Mouse (Mus musculus): ENCODE results near the gene Gusb. TPM values are rescaled to one million over a fixed set of nuclear protein-coding genes. Genes with fewer than 3 reads are reported as not detected.

Gene Gusb
- polyA plus RNA-seq, 1 experiment, result 35.0 TPM

- H3ac ChIP-seq (ENCODE audit: control insufficient read depth, insufficient read length), result no peak overlapping the region
- no peak for TF ChIP-seq MAX (IDR thresholded peaks at IDR 0.05; ENCODE audit: low read depth)
- no peak for TF ChIP-seq USF1 (IDR thresholded peaks at IDR 0.05; ENCODE audit: low read depth)
- no peak for TF ChIP-seq POLR2AphosphoS2 (IDR thresholded peaks at IDR 0.05; ENCODE audit: insufficient read length, low read depth)
- no peak for TF ChIP-seq MYOG (IDR thresholded peaks at IDR 0.05; ENCODE audit: control insufficient read depth in 1 of 3, insufficient read depth in 1 of 3, insufficient read length in 2 of 3, low read depth in 2 of 3)
- no peak for TF ChIP-seq CEBPB (IDR thresholded peaks at IDR 0.05; ENCODE audit: insufficient read depth, poor library complexity, severe bottlenecking)
- TF ChIP-seq MYOD1 (IDR thresholded peaks at IDR 0.05; ENCODE audit: control insufficient read depth in 1 of 3, insufficient read length in 2 of 3, low read depth in 2 of 3), result no peak
- H3K27me3 ChIP-seq (ENCODE audit: control insufficient read depth, insufficient read depth, insufficient read length), result no peaks in the 10 kb centered on the region
- no peak overlapping the region for H3K4me3 ChIP-seq
- no peaks in the 10 kb centered on the region for H3K36me3 ChIP-seq (ENCODE audit: control insufficient read depth, insufficient read depth)
- no peak overlapping the region for H3K4me2 ChIP-seq (ENCODE audit: low read depth)
- H3K79me2 ChIP-seq (ENCODE audit: control insufficient read depth, insufficient read depth), result peaks cover 82% of the 10 kb centered on the region
These were observed 47.1 kb downstream of the Gusb start for GRCm38 (mm10) chr5:129955792-129956191.

GRCm38 (mm10) chr5:129954473-129955254, 48.2 kb downstream of the Gusb start:
- H3K4me3 ChIP-seq, result no peak overlapping the region
- TF ChIP-seq POLR2A (IDR thresholded peaks at IDR 0.05; ENCODE audit: insufficient read length, low read depth) (no peak), POLR2AphosphoS2 (IDR thresholded peaks at IDR 0.05; ENCODE audit: insufficient read length, low read depth) (no peak), MYOG (IDR thresholded peaks at IDR 0.05; ENCODE audit: control insufficient read depth in 1 of 3, insufficient read depth in 1 of 3, insufficient read length in 2 of 3, low read depth in 2 of 3) (no peak), REST (IDR thresholded peaks at IDR 0.05; ENCODE audit: insufficient read depth, insufficient read length) (no peak), E2F4 (IDR thresholded peaks at IDR 0.05; ENCODE audit: insufficient read depth) (no peak), CEBPB (IDR thresholded peaks at IDR 0.05; ENCODE audit: insufficient read depth, poor library complexity, severe bottlenecking) (no peak), USF1 (IDR thresholded peaks at IDR 0.05; ENCODE audit: low read depth) (no peak), TCF12 (IDR thresholded peaks at IDR 0.05; ENCODE audit: insufficient read depth, poor library complexity, severe bottlenecking) (no peak), MAX (IDR thresholded peaks at IDR 0.05; ENCODE audit: low read depth) (no peak), TCF3 (IDR thresholded peaks at IDR 0.05; ENCODE audit: insufficient read length, low read depth) (no peak), MYOD1 (IDR thresholded peaks at IDR 0.05; ENCODE audit: control insufficient read depth in 1 of 3, insufficient read length in 2 of 3, low read depth in 2 of 3) (no peak), SRF (IDR thresholded peaks at IDR 0.05; ENCODE audit: control insufficient read depth, insufficient read length, low read depth) (no peak)
- no peak overlapping the region for H3K4me2 ChIP-seq (ENCODE audit: low read depth)
- no peak overlapping the region for H3ac ChIP-seq (ENCODE audit: control insufficient read depth, insufficient read length)
- peaks cover 83% of the 10 kb centered on the region for H3K79me2 ChIP-seq (ENCODE audit: control insufficient read depth, insufficient read depth)
- no peaks in the 10 kb centered on the region for H3K36me3 ChIP-seq (ENCODE audit: control insufficient read depth, insufficient read depth)
- H3K27me3 ChIP-seq (ENCODE audit: control insufficient read depth, insufficient read depth, insufficient read length), result no peaks in the 10 kb centered on the region

GRCm38 (mm10) chr5:129952143-129952542, 50.7 kb downstream of the Gusb start:
- Histone ChIP-seq H3ac (ENCODE audit: control insufficient read depth, insufficient read length) (no peak overlapping the region), H3K4me3 (no peak overlapping the region), H3K27me3 (ENCODE audit: control insufficient read depth, insufficient read depth, insufficient read length) (no peaks in the 10 kb centered on the region), H3K79me2 (ENCODE audit: control insufficient read depth, insufficient read depth) (peaks cover 86% of the 10 kb centered on the region), H3K36me3 (ENCODE audit: control insufficient read depth, insufficient read depth) (peaks cover 5% of the 10 kb centered on the region), H3K4me2 (ENCODE audit: low read depth) (no peak overlapping the region)
- TF ChIP-seq USF1 (IDR thresholded peaks at IDR 0.05; ENCODE audit: low read depth) (no peak), MYOG (IDR thresholded peaks at IDR 0.05; ENCODE audit: control insufficient read depth in 1 of 3, insufficient read depth in 1 of 3, insufficient read length in 2 of 3, low read depth in 2 of 3) (no peak), MYOD1 (IDR thresholded peaks at IDR 0.05; ENCODE audit: control insufficient read depth in 1 of 3, insufficient read length in 2 of 3, low read depth in 2 of 3) (no peak), CEBPB (IDR thresholded peaks at IDR 0.05; ENCODE audit: insufficient read depth, poor library complexity, severe bottlenecking) (no peak), REST (IDR thresholded peaks at IDR 0.05; ENCODE audit: insufficient read depth, insufficient read length) (no peak), SRF (IDR thresholded peaks at IDR 0.05; ENCODE audit: control insufficient read depth, insufficient read length, low read depth) (no peak), TCF12 (IDR thresholded peaks at IDR 0.05; ENCODE audit: insufficient read depth, poor library complexity, severe bottlenecking) (no peak), MAX (IDR thresholded peaks at IDR 0.05; ENCODE audit: low read depth) (no peak), POLR2AphosphoS2 (IDR thresholded peaks at IDR 0.05; ENCODE audit: insufficient read length, low read depth) (no peak), E2F4 (IDR thresholded peaks at IDR 0.05; ENCODE audit: insufficient read depth) (no peak)

GRCm38 (mm10) chr5:129947528-129948033, 55.3 kb downstream of the Gusb start:
- H3K4me3 ChIP-seq, result no peak overlapping the region
- peaks cover 95% of the 10 kb centered on the region for H3K79me2 ChIP-seq (ENCODE audit: control insufficient read depth, insufficient read depth)
- no peak overlapping the region for H3K4me2 ChIP-seq (ENCODE audit: low read depth)
- H3K27me3 ChIP-seq (ENCODE audit: control insufficient read depth, insufficient read depth, insufficient read length), result no peaks in the 10 kb centered on the region
- TF ChIP-seq E2F4 (IDR thresholded peaks at IDR 0.05; ENCODE audit: insufficient read depth) (no peak), CEBPB (IDR thresholded peaks at IDR 0.05; ENCODE audit: insufficient read depth, poor library complexity, severe bottlenecking) (no peak), POLR2A (IDR thresholded peaks at IDR 0.05; ENCODE audit: insufficient read length, low read depth) (no peak), MAX (IDR thresholded peaks at IDR 0.05; ENCODE audit: low read depth) (no peak), SRF (IDR thresholded peaks at IDR 0.05; ENCODE audit: control insufficient read depth, insufficient read length, low read depth) (no peak), USF1 (IDR thresholded peaks at IDR 0.05; ENCODE audit: low read depth) (no peak), MYOD1 (IDR thresholded peaks at IDR 0.05; ENCODE audit: control insufficient read depth in 1 of 3, insufficient read length in 2 of 3, low read depth in 2 of 3) (no peak), TCF12 (IDR thresholded peaks at IDR 0.05; ENCODE audit: insufficient read depth, poor library complexity, severe bottlenecking) (no peak), MYOG (IDR thresholded peaks at IDR 0.05; ENCODE audit: control insufficient read depth in 1 of 3, insufficient read depth in 1 of 3, insufficient read length in 2 of 3, low read depth in 2 of 3) (no peak), REST (IDR thresholded peaks at IDR 0.05; ENCODE audit: insufficient read depth, insufficient read length) (no peak), POLR2AphosphoS2 (IDR thresholded peaks at IDR 0.05; ENCODE audit: insufficient read length, low read depth) (no peak), TCF3 (IDR thresholded peaks at IDR 0.05; ENCODE audit: insufficient read length, low read depth) (no peak)
- peaks cover 5% of the 10 kb centered on the region for H3K36me3 ChIP-seq (ENCODE audit: control insufficient read depth, insufficient read depth)
- no peak overlapping the region for H3ac ChIP-seq (ENCODE audit: control insufficient read depth, insufficient read length)

All from myocyte (in vitro differentiated cells).